In genomic region chr1:86437219-86438013, GRCm38 (mm10) we compare ENCODE assay signal across 10 mouse cellular contexts. TPM values are rescaled to one million over a fixed set of nuclear protein-coding genes. Genes with fewer than 3 reads are reported as not detected.
DNase-seq lines count a peak whose midpoint lies in the region; ATAC-seq and TF ChIP-seq lines count a peak whose summit lies in the region.
"Had no signal": no experiment of that assay in that cellular context is flagged by ENCODE, and none has a peak within 500 bp of the region (broad histone marks: within the 10 kb centered on the region; RNA-seq: fewer than 3 reads in every experiment).

No protein-coding gene starts in this region.

- ATAC-seq in neural tube, embryonic 15.5 days (ENCODE audit: low FRiP score), result no peak
- no peak for ATAC-seq in intestine, postnatal 0 days

- no peaks in the 10 kb centered on the region for H3K9me3 ChIP-seq in neural tube, embryonic 15.5 days (replicated peaks)
- no peaks in the 10 kb centered on the region for H3K9me3 ChIP-seq in intestine, postnatal 0 days (ENCODE audit: control insufficient read depth)
- H3K9me3 ChIP-seq: embryonic facial prominence, embryonic 13.5 days; limb, embryonic 12.5 days had no signal

- no peaks in the 10 kb centered on the region for H3K27me3 ChIP-seq in neural tube, embryonic 15.5 days (replicated peaks)
- H3K27me3 ChIP-seq in intestine, postnatal 0 days (replicated peaks; ENCODE audit: control insufficient read depth, insufficient read depth, low read length), result no peaks in the 10 kb centered on the region
- H3K27me3 ChIP-seq: embryonic facial prominence, embryonic 13.5 days; limb, embryonic 12.5 days had no signal

- H3K27ac ChIP-seq in neural tube, embryonic 15.5 days (replicated peaks), result no peak overlapping the region
- H3K27ac ChIP-seq in intestine, postnatal 0 days (ENCODE audit: low read depth, low read length), result peak overlapping the region; percentile 55; the same call in 1 of the 2 replicates

- H3K9ac ChIP-seq in neural tube, embryonic 15.5 days (replicated peaks), result no peak overlapping the region
- 0 out of 2 replicates have a peak overlapping the region, but pooled peaks have one; percentile 4 for H3K9ac ChIP-seq in intestine, postnatal 0 days (ENCODE audit: low read depth, low read length)
- H3K9ac ChIP-seq: embryonic facial prominence, embryonic 13.5 days had no signal

- H3K4me2 ChIP-seq in neural tube, embryonic 15.5 days, result no peak overlapping the region
- no peak overlapping the region for H3K4me2 ChIP-seq in intestine, postnatal 0 days (replicated peaks; ENCODE audit: low read depth)
- H3K4me2 ChIP-seq: embryonic facial prominence, embryonic 13.5 days; limb, embryonic 12.5 days had no signal

- no peak overlapping the region for H3K4me3 ChIP-seq in neural tube, embryonic 15.5 days (replicated peaks)
- H3K4me3 ChIP-seq in intestine, postnatal 0 days (ENCODE audit: low read depth, low read length), result no peak overlapping the region
- H3K4me3 ChIP-seq: embryonic facial prominence, embryonic 13.5 days; limb, embryonic 12.5 days had no signal

- no peaks in the 10 kb centered on the region for H3K36me3 ChIP-seq in neural tube, embryonic 15.5 days
- H3K36me3 ChIP-seq in intestine, postnatal 0 days (ENCODE audit: control insufficient read depth, insufficient read depth), result no peaks in the 10 kb centered on the region
- H3K36me3 ChIP-seq: embryonic facial prominence, embryonic 13.5 days; limb, embryonic 12.5 days had no signal

- DNase-seq in kidney, adult 9 months, result peak; percentile 59
- DNase-seq in kidney, adult 8-10 months, result no peak
- peak; percentile 13 for DNase-seq in neural tube, embryonic 10.5 days (ENCODE audit: extremely low spot score, low spot score)
- no peak for DNase-seq in urinary bladder, postnatal 4 days (ENCODE audit: low spot score in 2 of 2)
- no peak for DNase-seq in right cerebral cortex, adult 2 months (ENCODE audit: low spot score in 2 of 2)
- DNase-seq: kidney, postnatal 4 days had no signal

- WGBS in neural tube, embryonic 15.5 days, result 64% methylated on average over 9 of the region's 9 CpGs
- 23% methylated on average over 9 of the region's 9 CpGs for WGBS in intestine, postnatal 0 days

- H3K4me1 ChIP-seq in neural tube, embryonic 15.5 days, result peaks cover 54% of the 10 kb centered on the region
- H3K4me1 ChIP-seq in intestine, postnatal 0 days (replicated peaks; ENCODE audit: control insufficient read depth, insufficient read depth, low read length), result peaks cover 12% of the 10 kb centered on the region

- TF ChIP-seq CTCF in intestine, postnatal 0 days (IDR thresholded peaks at IDR 0.05; ENCODE audit: low read depth), result no peak

RNA-seq across cellular contexts. Expression of gene Tex44, which starts 11.3 kb away (rescaled TPM):
- not detected in 2 replicates for polyA plus RNA-seq in neural tube, embryonic 15.5 days (2015; fragmentation: Nextera tagmentation; extraction: Ambion mirVana)
- polyA plus RNA-seq in intestine, postnatal 0 days (2015; fragmentation: Nextera tagmentation; extraction: Ambion mirVana), result not detected in 2 replicates
- polyA plus RNA-seq: embryonic facial prominence, embryonic 13.5 days; limb, embryonic 12.5 days had no signal

RNA-seq across cellular contexts. Expression of gene Nmur1, which starts 11.4 kb away (rescaled TPM):
- polyA plus RNA-seq in neural tube, embryonic 15.5 days (2015; fragmentation: Nextera tagmentation; extraction: Ambion mirVana), result 0.13 TPM in 1 of 2 replicates, not detected in the other
- 4.3 and 4.5 TPM in 2 replicates for polyA plus RNA-seq in intestine, postnatal 0 days (2015; fragmentation: Nextera tagmentation; extraction: Ambion mirVana)
- polyA plus RNA-seq: embryonic facial prominence, embryonic 13.5 days; limb, embryonic 12.5 days had no signal

Comparison
In these comparisons a context has a peak if more than half of its experiments do, and no peak if none do; other contexts are left out.
1. DNase-seq: peak in kidney, adult 9 months (single experiment) and neural tube, embryonic 10.5 days (single experiment); none in kidney, adult 8-10 months (0 of 2), urinary bladder, postnatal 4 days (0 of 2) and right cerebral cortex, adult 2 months (0 of 2).